Mouse (Mus musculus) thymus, adult 2 months (tissue): ENCODE results near the gene Pagr1b. TPM values are rescaled to one million over a fixed set of nuclear protein-coding genes. Genes with fewer than 3 reads are reported as not detected.
A peak's percentile ranks its signal among the peaks of the same experiment; 100 is the strongest.

ENCODE experiments used
- DNase-seq: peaks from one replicate; pipeline ENCODE4 v3.0.0; 2021
- H3K27ac ChIP-seq: fragments of 200-500 bp; 2 replicates; pipeline ENCODE4 v1.5.1; 2012; ENCODE audit warnings: low read length, control low read depth; ENCODE audit not compliant: control insufficient read depth, insufficient read depth
- H3K27me3 ChIP-seq: fragments of 200-500 bp; 2 replicates; pipeline ENCODE4 v1.6.1; 2012; ENCODE audit warnings: mild to moderate bottlenecking, low read length, moderate library complexity, mixed read lengths; ENCODE audit not compliant: control insufficient read depth, insufficient read depth
- H3K36me3 ChIP-seq: fragments of 200-500 bp; 2 replicates; pipeline ENCODE4 v1.6.1; 2012; ENCODE audit warnings: mild to moderate bottlenecking, low read length, moderate library complexity; ENCODE audit not compliant: control insufficient read depth, insufficient read depth
- H3K4me1 ChIP-seq: fragments of 200-500 bp; replicated peaks from 2 replicates; pipeline ENCODE4 v1.6.1; 2012; ENCODE audit warnings: low read length; ENCODE audit not compliant: control insufficient read depth, insufficient read depth
- H3K4me3 ChIP-seq: fragments of 200-500 bp; 2 replicates; pipeline ENCODE4 v1.5.1; 2012; ENCODE audit warnings: mild to moderate bottlenecking, low read length, control low read depth, moderate library complexity; ENCODE audit not compliant: control insufficient read depth, insufficient read depth
- CTCF ChIP-seq: fragments of 200-500 bp; IDR thresholded peaks from 2 replicates; pipeline ENCODE4 v1.5.1; 2012; ENCODE audit warnings: mild to moderate bottlenecking, control low read depth, low read length, moderate library complexity, borderline replicate concordance; ENCODE audit not compliant: control insufficient read depth, poor library complexity, insufficient read depth; ENCODE audit errors: extremely low read depth
- POLR2A ChIP-seq: fragments of 200-500 bp; IDR thresholded peaks from 2 replicates; pipeline ENCODE4 v1.6.1; 2012; ENCODE audit warnings: mild to moderate bottlenecking, low read length, control low read depth, moderate library complexity; ENCODE audit not compliant: control insufficient read depth, poor library complexity, insufficient read depth; ENCODE audit errors: extremely low read depth
- WGBS: fragments of 180-500 bp; shearing (Covaris S2); methylation state at CpG from one replicate; pipeline ENCODE4 v1.1.7; 2018; 5-methylcytosine and 5-hydroxymethylcytosine counted together
- polyA plus RNA-seq: library from polyadenylated mRNA; depleted of rRNA; stranded (reverse); fragments of >200 nt; gene quantifications from 2 replicates; pipeline ENCODE4 v1.2.3, GENCODE M21; 2012; rRNA removed

Pagr1b gene
- 5.4 and 6.2 TPM in 2 replicates for polyA plus RNA-seq

- no peak for DNase-seq
- peak within 1 kb of the TSS; percentile 85 for H3K4me3 ChIP-seq
- TF ChIP-seq CTCF (no peak), POLR2A (no peak)
- H3K4me1 ChIP-seq, result peaks cover 60% of the 10 kb centered on the region
- H3K27me3 ChIP-seq, result no peaks in the 10 kb centered on the region
- no peaks in the 10 kb centered on the region for H3K36me3 ChIP-seq
- H3K27ac ChIP-seq, result peak within 1 kb of the TSS; percentile 82
Measured at GRCm38 (mm10) chr7:127016481-127016485, at the start of gene Pagr1b. Gene Pagr1b, minus strand, starts transcription at chr7:127016484.

- Histone ChIP-seq H3K27ac (no peak overlapping the region), H3K27me3 (no peaks in the 10 kb centered on the region), H3K36me3 (no peaks in the 10 kb centered on the region), H3K4me3 (no peak overlapping the region), H3K4me1 (no peaks in the 10 kb centered on the region)
- 78% methylated on average over 6 of the region's 6 CpGs for WGBS
- DNase-seq, result no peak
- TF ChIP-seq POLR2A (no peak), CTCF (no peak)
Measured at GRCm38 (mm10) chr7:127065538-127065937, 49.3 kb upstream of the Pagr1b start.

- no peaks in the 10 kb centered on the region for H3K36me3 ChIP-seq
- no peak for TF ChIP-seq CTCF
- TF ChIP-seq POLR2A, result no peak
- no peaks in the 10 kb centered on the region for H3K27me3 ChIP-seq
Measured at GRCm38 (mm10) chr7:127055026-127055585, 38.8 kb upstream of the Pagr1b start.

GRCm38 (mm10) chr7:127041851-127042672 lies 25.8 kb upstream of the Pagr1b start, which contains the start of gene Kif22:
Gene Kif22, minus strand, starts transcription at chr7:127042471.
- peak within 1 kb of the TSS; percentile 27; the same call in 1 of the 2 replicates for H3K27ac ChIP-seq

More at GRCm38 (mm10) chr7:127055026-127055585, 38.8 kb upstream of the Pagr1b start:
- H3K27ac ChIP-seq, result no peak overlapping the region
- no peak for DNase-seq
- H3K4me3 ChIP-seq, result no peak overlapping the region
- 82% methylated on average over 5 of the region's 5 CpGs for WGBS
- no peaks in the 10 kb centered on the region; the same call in 1 of the 2 replicates for H3K4me1 ChIP-seq

GRCm38 (mm10) chr7:127031244-127031643 lies 15.0 kb upstream of the Pagr1b start:
- no peak overlapping the region for H3K27ac ChIP-seq
- peaks cover 8% of the 10 kb centered on the region for H3K4me1 ChIP-seq
- TF ChIP-seq POLR2A, result no peak
- no peak for TF ChIP-seq CTCF
- H3K36me3 ChIP-seq, result peaks cover 34% of the 10 kb centered on the region; the same call in 1 of the 2 replicates
- H3K4me3 ChIP-seq, result no peak overlapping the region
- WGBS, result 82% methylated on average over 1 of the region's 1 CpGs
- H3K27me3 ChIP-seq, result no peaks in the 10 kb centered on the region
- DNase-seq, result no peak

More at GRCm38 (mm10) chr7:127041851-127042672, 25.8 kb upstream of the Pagr1b start, which contains the start of gene Kif22:
- TF ChIP-seq POLR2A, result 0 out of 2 replicates have a peak, but pooled peaks have one; percentile 32
- no peak for TF ChIP-seq CTCF
- peak; percentile 91 for DNase-seq
- Histone ChIP-seq H3K36me3 (no peaks in the 10 kb centered on the region; the same call in 1 of the 2 replicates), H3K4me1 (peaks cover 12% of the 10 kb centered on the region), H3K4me3 (peak within 1 kb of the TSS; percentile 100), H3K27me3 (no peaks in the 10 kb centered on the region)
- under 1% methylated on average over 53 of the region's 53 CpGs for WGBS

GRCm38 (mm10) chr7:127030172-127030571 lies 13.9 kb upstream of the Pagr1b start:
- H3K27me3 ChIP-seq, result no peaks in the 10 kb centered on the region
- TF ChIP-seq POLR2A (no peak), CTCF (no peak)
- DNase-seq, result no peak
- no peak overlapping the region for H3K4me3 ChIP-seq
- H3K4me1 ChIP-seq, result peaks cover 8% of the 10 kb centered on the region
- no peak overlapping the region for H3K27ac ChIP-seq
- peaks cover 25% of the 10 kb centered on the region; the same call in 1 of the 2 replicates for H3K36me3 ChIP-seq
- 100% methylated on average over 1 of the region's 1 CpGs for WGBS
